Mouse (Mus musculus) urinary bladder, adult 2 months (tissue): Measurements from ENCODE around the gene Mycbp. TPM values are rescaled to one million over a fixed set of nuclear protein-coding genes. Genes with fewer than 3 reads are reported as not detected.

Source experiments
- DNase-seq: peaks from one replicate; pipeline ENCODE4 v3.0.0; 2022; ENCODE audit warnings: low spot score
- polyA plus RNA-seq: library from polyadenylated mRNA; depleted of rRNA; stranded (reverse); fragments of >200 nt; gene quantifications from 2 replicates; pipeline ENCODE4 v1.2.3, GENCODE M21; 2012; rRNA removed

Gene Mycbp
- 18.3 and 21.1 TPM in 2 replicates for polyA plus RNA-seq

GRCm38 (mm10) chr4:123904333-123905125, at the start of gene Mycbp:
Gene Mycbp (plus strand): TSS chr4:123904832.
- peak; percentile 100 for DNase-seq

- DNase-seq: no peak
These were observed 47.7 kb upstream of the Mycbp start for GRCm38 (mm10) chr4:123856888-123857287.

GRCm38 (mm10) chr4:123858090-123858489, 46.5 kb upstream of the Mycbp start:
- DNase-seq: no peak

GRCm38 (mm10) chr4:123859379-123859778, 45.3 kb upstream of the Mycbp start, which contains the start of gene 4933427I04Rik:
Gene 4933427I04Rik (plus strand): TSS chr4:123859679.
- DNase-seq: no peak

GRCm38 (mm10) chr4:123859803-123860202, 44.8 kb upstream of the Mycbp start:
- no peak for DNase-seq

GRCm38 (mm10) chr4:123860621-123861020, 44.0 kb upstream of the Mycbp start:
- no peak for DNase-seq

- no peak for DNase-seq
These were observed 10.9 kb upstream of the Mycbp start for GRCm38 (mm10) chr4:123893726-123894125.

- no peak for DNase-seq
These were observed 10.3 kb upstream of the Mycbp start for GRCm38 (mm10) chr4:123894295-123894694.

- DNase-seq: no peak
These were observed 5.9 kb upstream of the Mycbp start for GRCm38 (mm10) chr4:123898696-123899095.

GRCm38 (mm10) chr4:123903432-123903831, 1.2 kb upstream of the Mycbp start:
- DNase-seq: no peak

GRCm38 (mm10) chr4:123905126-123905668, 565 bp downstream of the Mycbp start:
- no peak for DNase-seq

GRCm38 (mm10) chr4:123911503-123911902, 6.9 kb downstream of the Mycbp start:
- DNase-seq: no peak

- DNase-seq: no peak
These were observed 7.8 kb downstream of the Mycbp start for GRCm38 (mm10) chr4:123912431-123912830.

- DNase-seq: peak; percentile 100
These were observed 12.3 kb downstream of the Mycbp start, which contains the start of gene Rragc for GRCm38 (mm10) chr4:123916748-123917547. Gene Rragc (plus strand): TSS chr4:123917446.

- peak; percentile 44 for DNase-seq
These were observed 13.0 kb downstream of the Mycbp start, which contains the start of gene 4930535I16Rik for GRCm38 (mm10) chr4:123917548-123918140. Gene 4930535I16Rik (minus strand): TSS chr4:123918022.

- DNase-seq: no peak
These were observed 14.2 kb downstream of the Mycbp start for GRCm38 (mm10) chr4:123918851-123919250.

- no peak for DNase-seq
These were observed 16.5 kb downstream of the Mycbp start for GRCm38 (mm10) chr4:123921055-123921565.

- no peak for DNase-seq
These were observed 23.3 kb downstream of the Mycbp start for GRCm38 (mm10) chr4:123927961-123928360.

GRCm38 (mm10) chr4:123929994-123930393, 25.4 kb downstream of the Mycbp start:
- no peak for DNase-seq

GRCm38 (mm10) chr4:123934306-123934705, 29.7 kb downstream of the Mycbp start:
- no peak for DNase-seq

GRCm38 (mm10) chr4:123936059-123936458, 31.4 kb downstream of the Mycbp start:
- DNase-seq: no peak

GRCm38 (mm10) chr4:123939838-123940237, 35.2 kb downstream of the Mycbp start:
- DNase-seq: peak; percentile 58
